Mouse (Mus musculus) hindbrain, embryonic 16.5 days (tissue): Measurements from ENCODE around the gene Tmem150a. TPM values are rescaled to one million over a fixed set of nuclear protein-coding genes. Genes with fewer than 3 reads are reported as not detected.

Source experiments
- ATAC-seq: fragments of 200-750 bp; cut with Nextera tagmentation; 2 replicates; pipeline ENCODE4 v1.8.0; 2017; ENCODE audit warnings: moderate TSS enrichment, moderate library complexity
- H3K27ac ChIP-seq: fragments of 300-500 bp; sonication (generic); 2 replicates; pipeline ENCODE4 v1.5.1; 2014; ENCODE audit warnings: low read depth, mild to moderate bottlenecking, control low read depth, low read length, moderate library complexity
- H3K27me3 ChIP-seq: fragments of 300-500 bp; sonication (generic); replicated peaks from 2 replicates; pipeline ENCODE4 v1.6.1; 2014; ENCODE audit warnings: low read length; ENCODE audit not compliant: control insufficient read depth, insufficient read depth
- H3K36me3 ChIP-seq: fragments of 300-500 bp; sonication (generic); 2 replicates; pipeline ENCODE4 v1.6.1; 2014; ENCODE audit warnings: mild to moderate bottlenecking, low read length, moderate library complexity, mixed read lengths; ENCODE audit not compliant: control insufficient read depth, insufficient read depth
- H3K4me1 ChIP-seq: fragments of 300-500 bp; sonication (generic); 2 replicates; pipeline ENCODE4 v1.6.1; 2014; ENCODE audit warnings: low read depth, low read length; ENCODE audit not compliant: control insufficient read depth, insufficient read depth
- H3K4me2 ChIP-seq: fragments of 300-500 bp; sonication (generic); 2 replicates; pipeline ENCODE4 v1.6.1; 2014; ENCODE audit warnings: mild to moderate bottlenecking, low read length, control low read depth, moderate library complexity
- H3K4me3 ChIP-seq: fragments of 300-500 bp; sonication (generic); 2 replicates; pipeline ENCODE4 v1.5.1; 2014; ENCODE audit warnings: mild to moderate bottlenecking, low read length, control low read depth, moderate library complexity
- H3K9ac ChIP-seq: fragments of 300-500 bp; sonication (generic); 2 replicates; pipeline ENCODE4 v1.6.1; 2014; ENCODE audit warnings: low read depth, mild to moderate bottlenecking, control low read depth, low read length, moderate library complexity
- H3K9me3 ChIP-seq: fragments of 300-500 bp; sonication (generic); 2 replicates; pipeline ENCODE4 v1.6.1; 2014; ENCODE audit warnings: mild to moderate bottlenecking, low read length, moderate library complexity; ENCODE audit not compliant: control insufficient read depth
- WGBS: fragments of 180-500 bp; shearing (Covaris S2); extraction: QIAGEN DNeasy Blood & Tissue Kit; methylation state at CpG from one replicate; pipeline ENCODE4 v1.1.7; 2014; 5-methylcytosine and 5-hydroxymethylcytosine counted together
- polyA plus RNA-seq: library from polyadenylated mRNA; unstranded; fragments of >200 nt; fragmentation: Nextera tagmentation; extraction: Ambion mirVana; gene quantifications from 2 replicates; pipeline ENCODE4 v1.2.1, GENCODE M21; 2015

Tmem150a gene
- polyA plus RNA-seq, 1 experiment from 2014 or later, result 22.9 TPM

- 74% methylated on average over 4 of the region's 4 CpGs for WGBS
- H3K36me3 ChIP-seq, result no peaks in the 10 kb centered on the region
Observed at GRCm38 (mm10) chr6:72366844-72367443, 11.7 kb downstream of the Tmem150a start, which contains the start of gene Rnf181. Gene Rnf181 (minus strand): TSS chr6:72366956.

GRCm38 (mm10) chr6:72367460-72367974, 12.3 kb downstream of the Tmem150a start:
- no peaks in the 10 kb centered on the region for H3K9me3 ChIP-seq
- H3K4me1 ChIP-seq, result peaks cover 2% of the 10 kb centered on the region; the same call in 1 of the 2 replicates
- WGBS, result 82% methylated on average over 4 of the region's 4 CpGs
- no peaks in the 10 kb centered on the region for H3K36me3 ChIP-seq
- no peak overlapping the region for H3K9ac ChIP-seq
- ATAC-seq, result no peak
- no peaks in the 10 kb centered on the region; the same call in 1 of the 2 replicates for H3K27me3 ChIP-seq
- H3K27ac ChIP-seq, result no peak overlapping the region
- H3K4me2 ChIP-seq, result no peak overlapping the region
- H3K4me3 ChIP-seq, result no peak overlapping the region

More at GRCm38 (mm10) chr6:72366844-72367443, 11.7 kb downstream of the Tmem150a start, which contains the start of gene Rnf181:
- Histone ChIP-seq H3K9me3 (no peaks in the 10 kb centered on the region), H3K4me1 (peaks cover 2% of the 10 kb centered on the region; the same call in 1 of the 2 replicates), H3K27ac (no peak within 1 kb of the TSS), H3K9ac (no peak within 1 kb of the TSS), H3K27me3 (no peaks in the 10 kb centered on the region; the same call in 1 of the 2 replicates), H3K4me3 (no peak within 1 kb of the TSS), H3K4me2 (no peak within 1 kb of the TSS)
- ATAC-seq, result no peak

- Histone ChIP-seq H3K9me3 (no peaks in the 10 kb centered on the region), H3K27ac (no peak overlapping the region), H3K9ac (no peak overlapping the region), H3K4me3 (no peak overlapping the region), H3K27me3 (no peaks in the 10 kb centered on the region; the same call in 1 of the 2 replicates), H3K36me3 (no peaks in the 10 kb centered on the region), H3K4me2 (no peak overlapping the region), H3K4me1 (no peaks in the 10 kb centered on the region)
- 77% methylated on average over 4 of the region's 4 CpGs for WGBS
- ATAC-seq, result no peak
Observed at GRCm38 (mm10) chr6:72369557-72369956, 14.3 kb downstream of the Tmem150a start.

GRCm38 (mm10) chr6:72370091-72370490, 14.8 kb downstream of the Tmem150a start:
- WGBS, result 80% methylated on average over 12 of the region's 12 CpGs
- H3K4me3 ChIP-seq, result no peak overlapping the region
- H3K9ac ChIP-seq, result no peak overlapping the region
- no peaks in the 10 kb centered on the region; the same call in 1 of the 2 replicates for H3K27me3 ChIP-seq
- H3K36me3 ChIP-seq, result no peaks in the 10 kb centered on the region
- no peaks in the 10 kb centered on the region for H3K9me3 ChIP-seq
- ATAC-seq, result no peak
- H3K27ac ChIP-seq, result no peak overlapping the region
- H3K4me1 ChIP-seq, result no peaks in the 10 kb centered on the region
- H3K4me2 ChIP-seq, result no peak overlapping the region

- WGBS, result 49% methylated on average over 5 of the region's 5 CpGs
Observed at GRCm38 (mm10) chr6:72371147-72371546, 15.9 kb downstream of the Tmem150a start.

GRCm38 (mm10) chr6:72371571-72371970, 16.3 kb downstream of the Tmem150a start:
- Histone ChIP-seq H3K27ac (no peak overlapping the region), H3K4me1 (no peaks in the 10 kb centered on the region), H3K9ac (no peak overlapping the region), H3K4me3 (no peak overlapping the region), H3K36me3 (no peaks in the 10 kb centered on the region), H3K27me3 (no peaks in the 10 kb centered on the region; the same call in 1 of the 2 replicates), H3K4me2 (no peak overlapping the region), H3K9me3 (no peaks in the 10 kb centered on the region)
- 19% methylated on average over 1 of the region's 1 CpGs for WGBS
- no peak for ATAC-seq

More at GRCm38 (mm10) chr6:72371147-72371546, 15.9 kb downstream of the Tmem150a start:
- Histone ChIP-seq H3K27ac (no peak overlapping the region), H3K4me1 (no peaks in the 10 kb centered on the region), H3K9ac (no peak overlapping the region), H3K4me2 (no peak overlapping the region), H3K27me3 (no peaks in the 10 kb centered on the region; the same call in 1 of the 2 replicates), H3K9me3 (no peaks in the 10 kb centered on the region), H3K4me3 (no peak overlapping the region), H3K36me3 (no peaks in the 10 kb centered on the region)
- no peak for ATAC-seq

GRCm38 (mm10) chr6:72373184-72373583, 17.9 kb downstream of the Tmem150a start:
- Histone ChIP-seq H3K4me2 (no peak overlapping the region), H3K4me3 (no peak overlapping the region), H3K36me3 (no peaks in the 10 kb centered on the region), H3K27me3 (no peaks in the 10 kb centered on the region), H3K4me1 (no peaks in the 10 kb centered on the region), H3K9me3 (no peaks in the 10 kb centered on the region), H3K9ac (no peak overlapping the region), H3K27ac (no peak overlapping the region)
- 77% methylated on average over 4 of the region's 4 CpGs for WGBS
- no peak for ATAC-seq

GRCm38 (mm10) chr6:72374206-72374605, 19.0 kb downstream of the Tmem150a start:
- H3K4me1 ChIP-seq, result no peaks in the 10 kb centered on the region
- 68% methylated on average over 7 of the region's 7 CpGs for WGBS
- no peaks in the 10 kb centered on the region for H3K36me3 ChIP-seq
- H3K4me3 ChIP-seq, result no peak overlapping the region
- no peak overlapping the region for H3K4me2 ChIP-seq
- H3K9me3 ChIP-seq, result no peaks in the 10 kb centered on the region
- no peak overlapping the region for H3K27ac ChIP-seq
- no peak overlapping the region for H3K9ac ChIP-seq
- peaks cover 2% of the 10 kb centered on the region for H3K27me3 ChIP-seq
- no peak for ATAC-seq

- H3K27ac ChIP-seq, result no peak overlapping the region
- no peak overlapping the region for H3K9ac ChIP-seq
- H3K4me1 ChIP-seq, result no peaks in the 10 kb centered on the region
- ATAC-seq, result no peak
- no peak overlapping the region for H3K4me2 ChIP-seq
- 83% methylated on average over 15 of the region's 15 CpGs for WGBS
- H3K27me3 ChIP-seq, result peaks cover 8% of the 10 kb centered on the region
- no peak overlapping the region for H3K4me3 ChIP-seq
- H3K36me3 ChIP-seq, result no peaks in the 10 kb centered on the region
- no peaks in the 10 kb centered on the region for H3K9me3 ChIP-seq
Observed at GRCm38 (mm10) chr6:72374820-72375563, 19.7 kb downstream of the Tmem150a start.
